Mouse (Mus musculus): ENCODE data around the gene Ndel1. TPM values are rescaled to one million over a fixed set of nuclear protein-coding genes. Genes with fewer than 3 reads are reported as not detected.
A peak's percentile ranks its signal among the peaks of the same experiment; 100 is the strongest.
"Not testable (repeated sequence)": the region's sequence is repeated elsewhere in the genome, so short reads cannot be mapped to it uniquely, and the experiment has no call there.

Ndel1 gene
- total RNA-seq, 2 experiments from 2014 or later, result 18.9 to 41.7 TPM

DNA sequence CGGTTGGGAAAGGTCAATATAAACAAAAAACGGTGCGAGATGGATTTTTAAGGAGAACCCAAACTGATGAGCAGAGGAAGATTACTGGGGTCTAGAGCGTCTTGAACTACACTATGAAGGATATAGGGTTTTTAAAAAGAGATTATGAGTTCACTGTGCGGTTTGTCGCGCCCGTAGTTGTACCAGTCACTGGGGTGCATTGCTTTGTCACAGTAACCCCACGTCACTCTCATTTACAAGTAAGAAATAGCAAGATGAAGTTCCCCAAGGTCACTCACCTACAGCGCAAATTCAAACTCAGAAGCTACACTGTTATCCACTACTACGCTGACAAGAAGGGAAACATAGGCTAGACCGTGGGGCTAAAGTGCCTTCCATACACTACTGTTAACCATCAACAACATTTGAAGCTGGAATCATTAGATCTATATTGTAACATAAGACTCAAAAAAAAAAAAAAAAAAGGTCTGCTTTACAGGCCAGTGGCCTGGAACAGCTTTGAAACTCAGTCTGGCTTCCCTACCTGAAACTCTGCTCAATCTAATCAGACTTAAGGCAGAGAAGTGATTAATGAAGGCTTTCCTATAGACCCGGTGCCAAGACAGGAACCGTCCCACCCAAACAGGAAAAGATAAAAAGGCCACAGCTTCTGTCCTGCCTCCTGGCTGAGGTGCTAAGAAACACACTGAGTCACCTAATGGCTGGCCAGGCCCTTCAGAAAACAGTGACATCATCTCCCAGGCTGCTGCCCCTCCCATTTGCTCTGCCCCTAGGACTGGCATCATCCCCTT lies 17.9 kb downstream of the Ndel1 start:
- ATAC-seq (replicated peaks; ENCODE audit: poor library complexity, severe bottlenecking), result peak; percentile 41

- ATAC-seq (replicated peaks; ENCODE audit: poor library complexity, severe bottlenecking), result peak; percentile 94
Measured at GRCm38 (mm10) chr11:68852932-68853409, 18.7 kb downstream of the Ndel1 start.

- peak; percentile 36 for ATAC-seq (replicated peaks; ENCODE audit: poor library complexity, severe bottlenecking)
Measured at GRCm38 (mm10) chr11:68852486-68852901, 19.2 kb downstream of the Ndel1 start.

DNA sequence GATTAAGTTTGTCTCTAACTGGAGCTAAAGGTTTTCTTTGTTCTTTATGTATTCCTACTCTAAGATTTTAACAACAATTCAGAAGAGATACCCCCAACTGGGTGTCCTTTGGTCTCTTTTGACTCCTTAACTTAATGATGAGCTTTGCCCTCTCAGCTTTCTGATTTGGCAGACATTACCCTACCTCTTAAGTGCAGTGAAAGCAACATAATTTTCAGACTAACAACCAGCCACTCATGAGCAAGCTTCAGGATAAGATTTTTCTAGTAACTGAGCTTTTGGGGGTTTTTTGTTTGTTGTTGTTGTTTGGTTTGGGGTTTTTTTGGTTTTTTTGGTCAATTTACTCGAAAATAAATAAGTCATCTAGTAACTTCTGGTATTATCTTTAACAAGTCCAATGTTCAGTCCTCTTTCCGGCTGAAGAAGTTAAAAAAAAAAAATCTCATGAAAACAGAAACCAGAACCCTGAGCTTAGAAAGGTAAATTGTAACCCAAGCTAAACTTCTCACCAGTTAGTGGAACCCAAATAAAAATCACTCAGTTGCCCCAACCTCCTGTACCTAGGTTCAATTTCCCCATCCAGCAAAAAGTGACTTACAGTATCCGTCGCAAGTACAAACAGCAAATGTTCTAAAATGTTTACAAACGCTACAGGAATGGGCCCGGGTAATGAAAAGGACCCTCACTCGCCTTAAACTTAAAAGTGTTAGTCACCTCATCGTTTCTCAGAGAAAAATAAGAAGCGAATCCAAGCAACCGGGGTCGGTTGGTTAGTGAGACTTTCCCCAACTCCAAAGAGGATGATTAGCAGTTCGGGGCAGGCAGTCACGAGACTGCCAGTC lies 19.8 kb downstream of the Ndel1 start:
- ATAC-seq (replicated peaks; ENCODE audit: poor library complexity, severe bottlenecking), result no peak

DNA sequence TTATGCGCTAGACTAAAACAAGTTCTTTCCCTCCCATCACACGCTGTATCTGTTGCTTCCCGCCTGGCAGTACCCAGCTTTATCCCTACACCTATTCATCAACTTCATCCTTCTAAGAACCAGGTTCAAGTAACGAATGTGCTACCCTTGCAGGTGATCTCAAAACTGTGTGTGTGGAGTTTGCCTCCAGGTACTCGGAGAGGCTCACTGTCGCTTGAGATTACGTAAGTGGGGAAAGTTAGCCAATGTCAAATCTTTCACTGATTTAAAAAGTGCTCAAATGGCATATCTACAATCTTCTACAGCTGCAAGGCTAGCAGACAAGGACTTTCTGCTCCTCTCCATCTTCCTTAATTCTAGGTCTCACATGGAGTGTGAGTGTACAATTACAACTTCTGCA lies 20.8 kb downstream of the Ndel1 start:
- no peak for ATAC-seq (replicated peaks; ENCODE audit: poor library complexity, severe bottlenecking)

DNA sequence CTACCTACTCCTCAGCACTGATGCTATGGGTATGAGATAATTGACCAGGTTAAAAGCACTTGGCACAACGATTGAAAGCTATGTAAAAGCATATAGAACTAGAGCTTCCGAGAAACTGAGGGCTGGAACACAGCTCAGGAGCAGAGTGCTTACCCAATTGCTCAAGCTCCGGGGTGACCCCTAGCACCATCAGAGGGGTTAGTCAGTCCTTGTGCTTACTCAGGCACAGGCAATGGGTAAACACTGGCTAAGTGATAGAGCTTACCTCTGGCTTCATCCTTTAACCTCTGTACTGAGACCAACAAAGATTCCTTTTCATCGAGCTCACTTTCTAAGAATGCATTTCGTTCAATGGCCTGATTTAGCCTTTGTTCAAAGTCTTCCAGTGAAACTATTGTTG lies 32.1 kb downstream of the Ndel1 start:
- ATAC-seq (replicated peaks; ENCODE audit: poor library complexity, severe bottlenecking), result no peak

DNA sequence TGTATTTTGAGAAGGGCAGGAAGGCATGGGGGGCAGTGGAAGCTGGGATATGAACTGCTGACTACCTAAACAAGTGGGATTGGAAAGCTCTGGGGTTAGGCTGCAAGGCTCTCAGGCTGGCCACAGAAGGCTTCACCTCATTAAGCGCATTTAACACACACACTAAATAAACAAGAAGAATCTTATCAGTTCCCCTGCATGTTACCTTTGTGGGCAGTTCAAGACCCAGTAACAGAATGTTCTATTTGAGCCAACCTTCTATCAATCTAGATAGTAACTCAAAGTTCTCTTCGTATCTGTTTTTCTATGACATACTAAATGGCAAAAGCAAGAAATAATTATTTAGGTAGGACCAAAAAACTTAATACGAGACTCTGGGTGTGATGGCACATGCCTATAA lies 36.6 kb downstream of the Ndel1 start:
- no peak for ATAC-seq (replicated peaks; ENCODE audit: poor library complexity, severe bottlenecking)

DNA sequence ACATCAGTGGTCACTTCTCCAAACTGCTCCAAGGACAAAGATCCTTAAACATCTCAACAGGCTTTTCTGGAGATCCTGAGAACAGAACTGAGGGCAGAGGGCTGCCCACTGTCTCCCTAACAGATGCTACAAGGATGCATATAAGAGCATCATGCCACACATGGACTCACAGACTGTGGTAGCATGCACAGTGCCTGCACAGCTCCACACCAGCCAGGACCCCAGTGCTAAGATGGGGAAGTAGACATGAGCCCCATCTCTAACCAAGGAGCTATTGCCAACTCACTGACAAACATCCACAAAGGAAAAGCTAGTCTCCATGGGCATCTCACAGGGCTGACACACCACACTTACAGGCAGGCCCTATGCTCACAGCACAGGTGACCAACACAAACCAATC lies 38.1 kb downstream of the Ndel1 start:
- ATAC-seq (replicated peaks; ENCODE audit: poor library complexity, severe bottlenecking), result no peak

GRCm38 (mm10) chr11:68832793-68833192 lies 38.9 kb downstream of the Ndel1 start:
- ATAC-seq (replicated peaks; ENCODE audit: poor library complexity, severe bottlenecking), result no peak

GRCm38 (mm10) chr11:68831580-68831979 lies 40.1 kb downstream of the Ndel1 start:
- not testable (repeated sequence) for ATAC-seq (replicated peaks; ENCODE audit: poor library complexity, severe bottlenecking)

DNA sequence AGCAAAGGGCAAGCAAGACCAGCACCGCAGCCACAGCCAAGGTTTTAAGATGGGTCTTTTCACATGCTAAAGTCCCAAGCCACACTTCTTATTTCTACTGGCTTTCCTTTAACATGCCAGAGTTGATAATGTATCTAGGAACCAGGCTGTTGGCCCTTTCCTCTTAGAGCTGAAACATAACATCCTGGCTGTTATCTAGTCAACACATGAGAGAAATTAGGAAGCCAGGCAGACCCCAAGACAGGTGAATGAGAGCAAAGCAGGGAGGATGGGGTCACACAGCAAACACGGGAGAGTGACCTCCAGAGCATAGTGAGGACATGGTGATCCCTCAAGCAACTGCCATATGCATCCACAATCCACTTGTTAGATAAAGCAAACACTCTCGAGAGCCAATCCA lies 44.9 kb downstream of the Ndel1 start:
- no peak for ATAC-seq (replicated peaks; ENCODE audit: poor library complexity, severe bottlenecking)

DNA sequence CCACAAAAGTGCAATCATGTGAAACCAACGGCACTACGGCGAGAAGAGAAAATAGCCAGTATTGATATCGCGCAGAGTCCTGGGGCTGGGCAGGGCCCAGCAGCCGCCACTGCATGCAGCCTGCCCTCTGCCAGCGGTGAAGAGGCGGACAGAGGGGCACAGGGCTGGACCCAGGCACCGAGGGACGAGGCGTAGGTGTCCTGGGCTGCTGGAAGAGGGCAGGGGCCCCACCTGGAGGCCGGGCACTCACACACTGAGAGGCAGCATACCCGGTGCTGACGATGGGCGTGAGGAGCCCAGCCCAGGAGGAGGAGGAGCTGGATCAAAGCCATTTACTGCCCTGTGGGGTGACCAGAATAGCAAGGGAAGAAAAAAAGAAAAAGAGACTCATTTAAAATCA lies 49.3 kb downstream of the Ndel1 start:
- ATAC-seq (replicated peaks; ENCODE audit: poor library complexity, severe bottlenecking), result no peak

GRCm38 (mm10) chr11:68819226-68819805 lies 52.3 kb downstream of the Ndel1 start:
- no peak for ATAC-seq (replicated peaks; ENCODE audit: poor library complexity, severe bottlenecking)

- ATAC-seq (replicated peaks; ENCODE audit: poor library complexity, severe bottlenecking), result no peak
Measured at GRCm38 (mm10) chr11:68818416-68818815, 53.2 kb downstream of the Ndel1 start.

DNA sequence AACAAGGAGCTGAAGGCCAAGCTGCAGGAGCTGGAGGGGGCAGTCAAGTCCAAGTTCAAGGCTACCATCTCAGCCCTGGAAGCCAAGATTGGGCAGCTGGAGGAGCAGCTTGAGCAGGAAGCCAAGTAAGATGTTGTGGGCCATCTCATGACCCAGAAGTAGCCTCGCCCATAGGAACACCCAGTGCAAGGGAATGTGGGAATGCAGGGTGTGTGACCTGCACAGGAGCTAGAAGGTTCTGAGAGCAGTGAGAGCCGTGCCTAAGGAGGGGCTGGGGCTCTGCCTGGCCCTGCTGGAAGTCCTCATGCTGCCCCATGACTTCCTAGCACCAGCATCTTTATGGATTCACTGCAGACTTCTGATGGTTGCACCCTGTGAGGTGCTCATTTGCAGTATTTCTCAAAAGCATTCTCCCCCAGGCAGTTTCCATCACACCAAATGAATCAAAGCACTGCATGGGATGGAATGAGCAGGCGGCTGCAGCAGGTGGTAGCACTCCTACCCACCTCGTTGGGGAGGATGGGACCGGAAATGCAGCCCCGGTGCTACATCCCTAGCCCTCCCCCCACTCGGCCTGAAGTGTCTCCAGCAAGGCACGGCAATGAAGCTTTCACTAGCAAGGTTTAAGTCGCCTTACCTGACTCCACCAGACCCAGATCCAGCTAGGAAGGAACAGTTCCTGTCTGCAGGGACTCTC lies 59.6 kb downstream of the Ndel1 start:
- ATAC-seq (replicated peaks; ENCODE audit: poor library complexity, severe bottlenecking), result no peak

DNA sequence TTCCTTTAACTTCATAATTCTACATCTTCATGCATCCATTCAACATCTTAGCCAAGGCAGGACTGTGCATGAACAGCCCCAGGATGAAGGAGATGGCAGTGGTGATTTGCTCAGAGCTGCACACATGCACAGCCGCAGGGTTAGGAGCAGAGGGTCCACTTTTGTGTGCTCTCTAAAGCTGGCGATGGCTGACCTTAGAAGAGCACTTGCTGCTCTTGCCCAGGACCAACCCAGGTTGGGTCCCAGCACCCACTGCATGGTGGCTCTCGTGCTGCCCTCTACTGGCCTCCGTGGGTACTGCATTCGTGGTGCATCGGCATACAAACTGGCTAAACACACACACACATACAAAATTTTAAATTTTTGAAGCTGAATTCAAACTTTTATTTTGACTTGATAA lies 63.9 kb downstream of the Ndel1 start:
- peak; percentile 67 for ATAC-seq (replicated peaks; ENCODE audit: poor library complexity, severe bottlenecking)

DNA sequence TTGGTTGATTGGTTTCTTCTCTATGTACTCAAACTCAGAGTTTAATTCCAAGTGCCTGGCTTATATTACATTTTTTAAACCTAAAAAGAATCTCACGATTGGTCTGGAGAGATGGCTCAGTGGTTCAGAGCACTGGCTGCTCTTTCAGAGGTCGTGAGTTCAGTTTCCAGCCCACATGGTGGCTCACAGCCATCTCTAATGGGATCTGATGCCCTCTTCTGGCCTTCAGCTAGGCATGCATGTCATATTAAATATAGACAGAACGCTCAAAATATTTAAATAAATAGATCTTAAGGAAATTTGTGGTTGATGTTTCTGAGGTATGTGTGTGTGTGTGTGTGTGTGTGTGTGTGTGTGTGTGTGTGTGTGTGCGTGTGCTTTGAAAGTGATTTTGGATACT lies 66.5 kb downstream of the Ndel1 start:
- no peak for ATAC-seq (replicated peaks; ENCODE audit: poor library complexity, severe bottlenecking)

- no peak for ATAC-seq (replicated peaks; ENCODE audit: poor library complexity, severe bottlenecking)
Measured at GRCm38 (mm10) chr11:68798258-68798657, 73.4 kb downstream of the Ndel1 start.

- no peak for ATAC-seq (replicated peaks; ENCODE audit: poor library complexity, severe bottlenecking)
Measured at GRCm38 (mm10) chr11:68791794-68792193, 79.9 kb downstream of the Ndel1 start.

- no peak for ATAC-seq (replicated peaks; ENCODE audit: poor library complexity, severe bottlenecking)
Measured at GRCm38 (mm10) chr11:68790720-68791119, 80.9 kb downstream of the Ndel1 start.
